Mouse (Mus musculus) heart, embryonic 10.5 days (tissue): Measurements from ENCODE around the gene Ager. TPM values are rescaled to one million over a fixed set of nuclear protein-coding genes. Genes with fewer than 3 reads are reported as not detected.

ENCODE experiments used
- DNase-seq: peaks from one replicate; pipeline ENCODE4 v3.0.0-alpha.2; 2017; ENCODE audit warnings: low spot score
- H3K27ac ChIP-seq: fragments of 300-500 bp; sonication (generic); 2 replicates; pipeline ENCODE4 v1.5.1; 2016; ENCODE audit warnings: mild to moderate bottlenecking
- H3K27me3 ChIP-seq: fragments of 300-500 bp; sonication (generic); 2 replicates; pipeline ENCODE4 v1.6.1; 2016; ENCODE audit warnings: mild to moderate bottlenecking; ENCODE audit not compliant: poor library complexity, insufficient read depth, severe bottlenecking
- H3K36me3 ChIP-seq: fragments of 300-500 bp; sonication (generic); 2 replicates; pipeline ENCODE4 v1.6.1; 2016; ENCODE audit warnings: mild to moderate bottlenecking, moderate library complexity
- H3K4me1 ChIP-seq: fragments of 300-500 bp; sonication (generic); 2 replicates; pipeline ENCODE4 v1.6.1; 2016; ENCODE audit warnings: mild to moderate bottlenecking
- H3K4me3 ChIP-seq: fragments of 300-500 bp; sonication (generic); 2 replicates; pipeline ENCODE4 v1.5.1; 2016; ENCODE audit warnings: mild to moderate bottlenecking, moderate library complexity
- H3K9me3 ChIP-seq: fragments of 300-500 bp; sonication (generic); 2 replicates; pipeline ENCODE4 v1.6.1; 2016; ENCODE audit warnings: mild to moderate bottlenecking, moderate library complexity
- WGBS: fragments of 180-500 bp; shearing (Covaris S2); methylation state at CpG from one replicate; pipeline ENCODE4 v1.1.7; 2016; 5-methylcytosine and 5-hydroxymethylcytosine counted together
- polyA plus RNA-seq: library from polyadenylated mRNA; unstranded; fragments of >200 nt; fragmentation: Nextera tagmentation; extraction: Ambion mirVana; gene quantifications from 2 replicates; pipeline ENCODE4 v1.2.1, GENCODE M21; 2016

Ager gene
- polyA plus RNA-seq, 1 experiment from 2014 or later: 5.3 TPM

GRCm38 (mm10) chr17:34564796-34565195, 32.9 kb upstream of the Ager start:
- no peak for DNase-seq
- peaks cover 24% of the 10 kb centered on the region for H3K4me1 ChIP-seq
- no peaks in the 10 kb centered on the region for H3K9me3 ChIP-seq
- peaks cover 40% of the 10 kb centered on the region for H3K27me3 ChIP-seq
- 0 out of 2 replicates have a peak, but pooled peaks cover under 1% of the 10 kb centered on the region for H3K36me3 ChIP-seq
- peak overlapping the region; percentile 77 for H3K27ac ChIP-seq
- peak overlapping the region; percentile 36 for H3K4me3 ChIP-seq
- WGBS: 33% methylated on average over 3 of the region's 3 CpGs

GRCm38 (mm10) chr17:34567311-34567710, 30.4 kb upstream of the Ager start:
- WGBS: 66% methylated on average over 9 of the region's 9 CpGs
- 0 out of 2 replicates have a peak, but pooled peaks cover 4% of the 10 kb centered on the region for H3K9me3 ChIP-seq
- H3K4me1 ChIP-seq: peaks cover 20% of the 10 kb centered on the region
- H3K27ac ChIP-seq: no peak overlapping the region
- H3K36me3 ChIP-seq: peaks cover 17% of the 10 kb centered on the region
- H3K4me3 ChIP-seq: no peak overlapping the region
- no peak for DNase-seq
- H3K27me3 ChIP-seq: peaks cover 43% of the 10 kb centered on the region

- WGBS: 71% methylated on average over 13 of the region's 13 CpGs
Measured at GRCm38 (mm10) chr17:34568421-34568820, 29.2 kb upstream of the Ager start.

GRCm38 (mm10) chr17:34569919-34570318, 27.7 kb upstream of the Ager start:
- DNase-seq: no peak
- H3K4me1 ChIP-seq: peaks cover 12% of the 10 kb centered on the region
- peaks cover 21% of the 10 kb centered on the region for H3K36me3 ChIP-seq
- 68% methylated on average over 4 of the region's 4 CpGs for WGBS
- peaks cover 49% of the 10 kb centered on the region for H3K27me3 ChIP-seq
- H3K9me3 ChIP-seq: 0 out of 2 replicates have a peak, but pooled peaks cover 4% of the 10 kb centered on the region
- no peak overlapping the region for H3K4me3 ChIP-seq
- no peak overlapping the region for H3K27ac ChIP-seq

More at GRCm38 (mm10) chr17:34568421-34568820, 29.2 kb upstream of the Ager start:
- DNase-seq: no peak
- Histone ChIP-seq H3K9me3 (0 out of 2 replicates have a peak, but pooled peaks cover 4% of the 10 kb centered on the region), H3K4me1 (peaks cover 23% of the 10 kb centered on the region), H3K36me3 (peaks cover 17% of the 10 kb centered on the region), H3K27me3 (peaks cover 46% of the 10 kb centered on the region), H3K27ac (no peak overlapping the region), H3K4me3 (no peak overlapping the region)

GRCm38 (mm10) chr17:34571875-34572274, 25.8 kb upstream of the Ager start:
- WGBS: 13% methylated on average over 5 of the region's 5 CpGs
- Histone ChIP-seq H3K9me3 (0 out of 2 replicates have a peak, but pooled peaks cover 4% of the 10 kb centered on the region), H3K4me3 (no peak overlapping the region), H3K36me3 (peaks cover 21% of the 10 kb centered on the region), H3K4me1 (peaks cover 10% of the 10 kb centered on the region; the same call in 1 of the 2 replicates), H3K27ac (no peak overlapping the region), H3K27me3 (peaks cover 31% of the 10 kb centered on the region)
- no peak for DNase-seq

GRCm38 (mm10) chr17:34572361-34572760, 25.3 kb upstream of the Ager start:
- H3K27ac ChIP-seq: no peak overlapping the region
- 0 out of 2 replicates have a peak, but pooled peaks cover 4% of the 10 kb centered on the region for H3K9me3 ChIP-seq
- H3K4me1 ChIP-seq: peaks cover 10% of the 10 kb centered on the region; the same call in 1 of the 2 replicates
- peaks cover 26% of the 10 kb centered on the region for H3K27me3 ChIP-seq
- peaks cover 24% of the 10 kb centered on the region for H3K36me3 ChIP-seq
- WGBS: 18% methylated on average over 15 of the region's 15 CpGs
- no peak for DNase-seq
- no peak overlapping the region for H3K4me3 ChIP-seq

- peaks cover 9% of the 10 kb centered on the region; the same call in 1 of the 2 replicates for H3K27me3 ChIP-seq
- 73% methylated on average over 5 of the region's 5 CpGs for WGBS
- H3K36me3 ChIP-seq: peaks cover 15% of the 10 kb centered on the region; the same call in 1 of the 2 replicates
- H3K4me3 ChIP-seq: no peak overlapping the region
- 0 out of 2 replicates have a peak, but pooled peaks cover 4% of the 10 kb centered on the region for H3K9me3 ChIP-seq
- peaks cover 10% of the 10 kb centered on the region; the same call in 1 of the 2 replicates for H3K4me1 ChIP-seq
- H3K27ac ChIP-seq: no peak overlapping the region
- no peak for DNase-seq
Measured at GRCm38 (mm10) chr17:34576577-34576976, 21.1 kb upstream of the Ager start.

GRCm38 (mm10) chr17:34578070-34578469, 19.6 kb upstream of the Ager start:
- Histone ChIP-seq H3K4me3 (no peak overlapping the region), H3K4me1 (peaks cover 6% of the 10 kb centered on the region; the same call in 1 of the 2 replicates), H3K27ac (no peak overlapping the region), H3K9me3 (no peaks in the 10 kb centered on the region), H3K36me3 (0 out of 2 replicates have a peak, but pooled peaks cover 11% of the 10 kb centered on the region), H3K27me3 (peaks cover 14% of the 10 kb centered on the region)
- 88% methylated on average over 3 of the region's 3 CpGs for WGBS
- no peak for DNase-seq

GRCm38 (mm10) chr17:34582528-34582927, 15.1 kb upstream of the Ager start:
- H3K9me3 ChIP-seq: no peaks in the 10 kb centered on the region
- 76% methylated on average over 12 of the region's 12 CpGs for WGBS
- H3K4me3 ChIP-seq: no peak overlapping the region
- peaks cover 17% of the 10 kb centered on the region for H3K4me1 ChIP-seq
- H3K27me3 ChIP-seq: peaks cover 14% of the 10 kb centered on the region
- 0 out of 2 replicates have a peak, but pooled peaks cover 4% of the 10 kb centered on the region for H3K36me3 ChIP-seq
- DNase-seq: no peak
- no peak overlapping the region for H3K27ac ChIP-seq

GRCm38 (mm10) chr17:34583397-34583796, 14.3 kb upstream of the Ager start:
- H3K27me3 ChIP-seq: peaks cover 14% of the 10 kb centered on the region
- H3K9me3 ChIP-seq: no peaks in the 10 kb centered on the region
- DNase-seq: no peak
- H3K4me3 ChIP-seq: no peak overlapping the region
- 0 out of 2 replicates have a peak overlapping the region, but pooled peaks have one; percentile 13 for H3K27ac ChIP-seq
- peaks cover 24% of the 10 kb centered on the region for H3K4me1 ChIP-seq
- 51% methylated on average over 7 of the region's 7 CpGs for WGBS
- H3K36me3 ChIP-seq: 0 out of 2 replicates have a peak, but pooled peaks cover 4% of the 10 kb centered on the region

- no peak overlapping the region for H3K27ac ChIP-seq
- H3K4me1 ChIP-seq: peaks cover 28% of the 10 kb centered on the region
- DNase-seq: no peak
- 0 out of 2 replicates have a peak, but pooled peaks cover 3% of the 10 kb centered on the region for H3K36me3 ChIP-seq
- peaks cover 14% of the 10 kb centered on the region for H3K27me3 ChIP-seq
- no peaks in the 10 kb centered on the region for H3K9me3 ChIP-seq
- H3K4me3 ChIP-seq: no peak overlapping the region
- WGBS: 80% methylated on average over 8 of the region's 8 CpGs
Measured at GRCm38 (mm10) chr17:34583819-34584218, 13.8 kb upstream of the Ager start.

- H3K27ac ChIP-seq: no peak overlapping the region
- no peaks in the 10 kb centered on the region for H3K9me3 ChIP-seq
- H3K27me3 ChIP-seq: peaks cover 14% of the 10 kb centered on the region
- 90% methylated on average over 8 of the region's 8 CpGs for WGBS
- no peak overlapping the region for H3K4me3 ChIP-seq
- H3K36me3 ChIP-seq: no peaks in the 10 kb centered on the region
- peaks cover 41% of the 10 kb centered on the region for H3K4me1 ChIP-seq
- no peak for DNase-seq
Measured at GRCm38 (mm10) chr17:34585121-34585520, 12.5 kb upstream of the Ager start.

GRCm38 (mm10) chr17:34585877-34586771, 11.5 kb upstream of the Ager start:
- Histone ChIP-seq H3K4me3 (peak overlapping the region; percentile 83), H3K9me3 (no peaks in the 10 kb centered on the region), H3K36me3 (no peaks in the 10 kb centered on the region), H3K27me3 (peaks cover 14% of the 10 kb centered on the region), H3K27ac (peak overlapping the region; percentile 95), H3K4me1 (peaks cover 51% of the 10 kb centered on the region)
- 28% methylated on average over 32 of the region's 32 CpGs for WGBS
- DNase-seq: no peak
